Mouse (Mus musculus) embryonic fibroblast, embryonic 13.5 days (primary cell): ENCODE results near the gene Asb10. TPM values are rescaled to one million over a fixed set of nuclear protein-coding genes. Genes with fewer than 3 reads are reported as not detected.

Experiments
- H3K27ac ChIP-seq: 2 replicates; pipeline ENCODE4 v1.5.1; 2012; ENCODE audit warnings: low read length, control low read depth, inconsistent platforms; ENCODE audit not compliant: insufficient read depth
- H3K4me1 ChIP-seq: 2 replicates; pipeline ENCODE4 v1.6.1; 2011; ENCODE audit warnings: low read length; ENCODE audit not compliant: control insufficient read depth, insufficient read depth
- H3K4me3 ChIP-seq: 2 replicates; pipeline ENCODE4 v1.5.1; 2011; ENCODE audit warnings: mild to moderate bottlenecking, control low read depth, low read length; ENCODE audit not compliant: insufficient read depth
- CTCF ChIP-seq: IDR thresholded peaks from 2 replicates; pipeline ENCODE4 v1.5.1; 2011; ENCODE audit warnings: mild to moderate bottlenecking, control low read depth, low read length, moderate library complexity, borderline replicate concordance; ENCODE audit not compliant: insufficient read depth
- POLR2A ChIP-seq: IDR thresholded peaks from 2 replicates; pipeline ENCODE4 v1.6.1; 2011; ENCODE audit warnings: low read depth, mild to moderate bottlenecking, control low read depth, low read length, moderate library complexity
- polyA plus RNA-seq: library from polyadenylated mRNA; stranded (reverse); fragments of >200 nt; gene quantifications from 2 replicates; pipeline ENCODE4 v1.2.4, GENCODE M21; 2011; ENCODE audit warnings: low read depth; ENCODE audit not compliant: missing spikeins, insufficient read length

Asb10 gene
- not detected in 2 replicates for polyA plus RNA-seq

DNA sequence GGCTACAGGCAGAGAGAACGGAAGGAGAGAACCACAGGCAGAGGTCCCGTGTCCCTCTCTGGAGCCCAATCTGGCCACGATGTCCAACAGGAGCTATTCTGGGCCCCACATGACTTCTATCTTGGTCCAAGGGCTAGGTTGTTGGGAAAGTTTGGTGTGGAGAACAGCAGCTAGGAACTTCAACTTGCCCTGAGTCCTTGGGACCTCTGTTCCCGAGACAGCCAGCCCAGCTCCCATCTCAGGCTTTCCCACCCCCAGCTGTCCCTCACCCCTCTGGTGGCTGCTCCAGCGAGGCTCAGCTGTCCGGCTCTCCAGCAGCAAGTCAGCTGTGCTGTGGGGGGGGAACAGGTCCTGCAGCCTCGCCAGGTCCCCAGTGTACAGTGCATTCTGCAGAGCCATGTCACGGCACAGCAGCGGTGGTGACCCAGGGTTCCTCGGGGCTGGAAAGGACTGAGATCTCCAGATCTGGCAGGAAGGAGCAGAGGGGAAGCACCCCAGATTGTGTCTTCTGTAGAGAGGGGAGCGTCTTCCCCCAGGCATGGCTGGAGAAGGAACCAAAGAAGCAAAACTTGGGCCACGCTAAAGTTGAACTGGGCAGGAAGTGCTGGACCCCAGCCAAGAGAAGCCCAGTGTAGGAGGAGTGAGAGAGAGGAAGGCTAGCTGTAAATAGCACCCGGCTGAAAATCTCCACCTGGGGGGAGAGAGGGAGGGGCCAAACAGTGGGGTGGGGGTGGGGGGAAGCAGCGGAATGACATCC, at the start of gene Asb10:
Gene Asb10, minus strand, starts transcription at position 592 of the 757 bp plus-strand sequence.
- Histone ChIP-seq H3K27ac (no peak within 1 kb of the TSS), H3K4me3 (no peak within 1 kb of the TSS), H3K4me1 (no peaks in the 10 kb centered on the region)
- TF ChIP-seq CTCF (no peak), POLR2A (no peak)

DNA sequence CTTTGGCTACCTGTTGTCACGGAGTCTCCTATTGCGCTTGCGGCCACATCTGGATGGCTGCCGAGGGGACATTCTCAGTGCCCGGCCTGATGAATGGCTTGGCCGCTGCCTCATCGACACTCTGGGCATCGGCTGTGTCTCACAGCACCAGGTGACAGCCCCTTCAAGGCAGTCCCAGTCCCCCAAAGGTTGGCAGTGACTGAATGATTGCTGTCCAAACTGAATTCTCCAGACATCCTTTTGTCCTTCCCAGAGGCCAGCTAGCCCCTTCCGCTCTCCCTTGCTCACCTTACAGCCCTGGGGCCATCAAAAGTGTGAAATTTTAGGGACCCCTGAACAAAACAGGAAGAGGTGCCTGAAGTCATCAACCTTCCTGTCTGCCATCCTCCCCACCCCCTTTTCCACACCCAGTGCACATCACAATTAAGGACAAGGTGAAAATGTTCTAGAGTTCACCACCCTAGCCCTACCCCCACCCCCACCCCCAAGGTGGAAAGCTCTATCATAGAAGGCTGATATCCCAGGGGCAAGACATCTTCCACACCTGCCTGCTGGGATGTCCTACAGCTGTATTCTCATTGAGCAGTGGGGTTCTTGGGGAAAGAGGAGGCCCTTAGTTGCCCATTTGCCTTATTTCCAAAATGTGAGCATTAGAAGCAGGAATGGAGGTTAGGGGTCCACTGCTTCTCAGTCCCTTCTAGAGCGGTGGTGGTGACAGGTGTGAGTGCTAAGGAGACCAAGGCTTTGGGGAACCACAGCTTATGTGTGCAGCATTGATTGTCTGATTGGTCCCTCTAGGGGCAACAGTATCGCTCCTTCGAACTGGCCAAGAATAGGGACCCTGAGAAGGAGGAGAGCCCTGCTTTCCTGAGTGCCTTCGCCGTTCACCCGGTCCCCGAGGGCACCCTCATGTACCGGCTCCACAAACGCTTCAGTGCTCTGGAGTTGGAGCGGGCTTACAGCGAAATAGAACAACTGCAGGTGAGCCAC, 49.0 kb upstream of the Asb10 start:
- TF ChIP-seq POLR2A (peak; percentile 26; the same call in 1 of the 2 replicates), CTCF (no peak)
- Histone ChIP-seq H3K4me1 (peaks cover 14% of the 10 kb centered on the region), H3K27ac (no peak overlapping the region), H3K4me3 (no peak overlapping the region)

DNA sequence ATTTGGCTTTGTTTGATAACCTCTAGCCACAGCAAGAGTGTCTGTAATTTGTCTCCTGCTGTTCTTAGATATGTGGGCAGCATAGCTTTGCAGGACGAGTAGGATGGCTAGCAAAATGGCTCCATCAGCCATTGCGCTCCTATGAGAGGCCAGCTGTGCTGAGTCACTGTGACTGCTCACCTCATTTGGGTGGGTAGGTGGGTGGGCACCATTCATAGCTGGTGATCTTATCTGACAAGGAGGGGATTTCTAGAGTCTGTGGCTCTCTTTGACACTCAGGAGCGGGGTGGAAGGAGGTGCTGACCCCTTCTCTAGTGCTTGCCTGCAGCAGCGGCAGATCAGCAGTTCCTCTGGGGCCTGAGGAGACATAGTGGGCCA, 46.4 kb upstream of the Asb10 start:
- H3K4me3 ChIP-seq = peak overlapping the region; percentile 86
- TF ChIP-seq CTCF (no peak), POLR2A (peak; percentile 31; the same call in 1 of the 2 replicates)
- peak overlapping the region; percentile 70 for H3K27ac ChIP-seq
- peaks cover 14% of the 10 kb centered on the region for H3K4me1 ChIP-seq

- H3K27ac ChIP-seq = peak within 1 kb of the TSS; percentile 70
- peaks cover 13% of the 10 kb centered on the region for H3K4me1 ChIP-seq
- peak within 1 kb of the TSS; percentile 86 for H3K4me3 ChIP-seq
- TF ChIP-seq POLR2A (peak; percentile 87), CTCF (no peak)
Measured at GRCm38 (mm10) chr5:24586547-24587199, 45.9 kb upstream of the Asb10 start, which contains the start of gene Chpf2. Gene Chpf2 (plus strand): TSS chr5:24586741.

- Histone ChIP-seq H3K4me3 (peak overlapping the region; percentile 86), H3K27ac (no peak overlapping the region), H3K4me1 (peaks cover 9% of the 10 kb centered on the region)
- TF ChIP-seq CTCF (no peak), POLR2A (no peak)
Measured at GRCm38 (mm10) chr5:24586106-24586505, 45.3 kb upstream of the Asb10 start.

GRCm38 (mm10) chr5:24578109-24578963, 37.6 kb upstream of the Asb10 start:
- H3K4me1 ChIP-seq = peaks cover 6% of the 10 kb centered on the region; the same call in 1 of the 2 replicates
- H3K27ac ChIP-seq = peak overlapping the region; percentile 55
- peak overlapping the region; percentile 76 for H3K4me3 ChIP-seq
- no peak for TF ChIP-seq POLR2A
- no peak for TF ChIP-seq CTCF

- Histone ChIP-seq H3K4me3 (peak within 1 kb of the TSS; percentile 78), H3K4me1 (peaks cover 6% of the 10 kb centered on the region; the same call in 1 of the 2 replicates)
- no peak for TF ChIP-seq CTCF
- TF ChIP-seq POLR2A = peak; percentile 99
Measured at GRCm38 (mm10) chr5:24577183-24577929, 36.6 kb upstream of the Asb10 start, which contains the start of gene Abcf2. Gene Abcf2 (minus strand): TSS chr5:24577467.

GRCm38 (mm10) chr5:24576801-24577182, 36.0 kb upstream of the Asb10 start:
- Histone ChIP-seq H3K4me3 (peak overlapping the region; percentile 78), H3K4me1 (peaks cover 6% of the 10 kb centered on the region; the same call in 1 of the 2 replicates), H3K27ac (no peak overlapping the region)
- TF ChIP-seq CTCF = no peak
- TF ChIP-seq POLR2A = no peak

More at GRCm38 (mm10) chr5:24577183-24577929, 36.6 kb upstream of the Asb10 start, which contains the start of gene Abcf2:
- H3K27ac ChIP-seq = peak within 1 kb of the TSS; percentile 55
